ENCODE assay signal across 9 mouse cellular contexts in the genomic region with DNA sequence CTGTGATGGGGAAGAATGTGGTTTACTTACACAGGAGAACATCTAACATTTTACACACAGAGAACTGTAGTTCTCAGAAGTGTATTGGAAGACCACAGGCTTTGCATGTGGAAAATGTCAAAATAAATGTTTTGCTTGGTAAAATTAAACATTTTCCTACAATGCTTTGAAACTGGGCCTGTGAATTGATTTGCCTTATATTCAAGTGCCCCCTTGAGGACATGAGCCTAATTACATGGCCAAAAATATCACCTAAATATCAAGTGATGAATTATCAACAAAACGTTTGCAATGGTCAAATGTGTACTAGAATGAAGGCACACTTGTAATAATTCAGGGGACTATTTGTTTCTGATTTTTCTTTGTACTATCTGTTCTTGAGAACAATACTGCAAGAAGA.
DNase-seq lines count a peak whose midpoint lies in the region; ATAC-seq and TF ChIP-seq lines count a peak whose summit lies in the region.
"Had no signal": no experiment of that assay in that cellular context is flagged by ENCODE, and none has a peak within 500 bp of the region (broad histone marks: within the 10 kb centered on the region; RNA-seq: fewer than 3 reads in every experiment).

No protein-coding gene starts in this region.

- H3K27me3 ChIP-seq in kidney, postnatal 0 days (ENCODE audit: insufficient read depth, low read length) = no peaks in the 10 kb centered on the region

- 32% methylated on average over 1 of the region's 1 CpGs for WGBS in kidney, postnatal 0 days

- H3K4me2 ChIP-seq in kidney, postnatal 0 days (ENCODE audit: low read length) = no peak overlapping the region

- H3K9me3 ChIP-seq in kidney, postnatal 0 days (replicated peaks; ENCODE audit: low read length) = no peaks in the 10 kb centered on the region

- no peaks in the 10 kb centered on the region for H3K4me1 ChIP-seq in kidney, postnatal 0 days (replicated peaks; ENCODE audit: insufficient read depth, low read length)

- peak; percentile 69 for TF ChIP-seq CTCF in kidney, postnatal 0 days (IDR thresholded peaks at IDR 0.05; ENCODE audit: low read depth)

- no peaks in the 10 kb centered on the region for H3K36me3 ChIP-seq in kidney, postnatal 0 days (ENCODE audit: insufficient read depth, low read length)

- no peak overlapping the region for H3K9ac ChIP-seq in kidney, postnatal 0 days (ENCODE audit: low read depth, low read length)

- DNase-seq in kidney, postnatal 0 days (ENCODE audit: low spot score) = peak; percentile 38
- DNase-seq in kidney, postnatal 10 days = no peak
- peak; percentile 50 for DNase-seq in A20 (ENCODE audit: low read depth, low spot score)
- peak; percentile 31 for DNase-seq in Muller cell, postnatal 12 days (ENCODE audit: inconsistent ontology term)
- DNase-seq in forelimb bud, embryonic 11.5 days (ENCODE audit: low read depth, low spot score) = peak; percentile 5
- DNase-seq in urinary bladder, postnatal 4 days (ENCODE audit: low spot score in 2 of 2) = no peak
- DNase-seq in spleen, postnatal 36 days (ENCODE audit: low spot score in 2 of 2) = no peak
- DNase-seq: kidney, postnatal 4 days; lung, postnatal 14 days had no signal

- no peak overlapping the region for H3K27ac ChIP-seq in kidney, postnatal 0 days

- H3K4me3 ChIP-seq in kidney, postnatal 0 days (replicated peaks; ENCODE audit: low read depth, low read length) = no peak overlapping the region

- ATAC-seq in kidney, postnatal 0 days (replicated peaks; ENCODE audit: low FRiP score, low read depth) = no peak

Comparison
In these comparisons a context has a peak if more than half of its experiments do, and no peak if none do; other contexts are left out.
1. DNase-seq: peak in kidney, postnatal 0 days (single experiment), A20 (single experiment), Muller cell, postnatal 12 days (single experiment) and forelimb bud, embryonic 11.5 days (single experiment); none in kidney, postnatal 10 days (single experiment), urinary bladder, postnatal 4 days (0 of 2) and spleen, postnatal 36 days (0 of 2).